Mouse (Mus musculus) myocyte (in vitro differentiated cells): ENCODE results near the gene Rab25. TPM values are rescaled to one million over a fixed set of nuclear protein-coding genes. Genes with fewer than 3 reads are reported as not detected.
"Not testable (repeated sequence)": the region's sequence is repeated elsewhere in the genome, so short reads cannot be mapped to it uniquely, and the experiment has no call there.

Experiments used
- H3K27me3 ChIP-seq: one replicate; pipeline ENCODE4 v1.6.1; 2011; ENCODE audit not compliant: control insufficient read depth, insufficient read depth, insufficient read length
- H3K36me3 ChIP-seq: one replicate; pipeline ENCODE4 v1.6.1; 2011; ENCODE audit not compliant: control insufficient read depth, insufficient read depth
- H3K4me2 ChIP-seq: one replicate; pipeline ENCODE4 v1.6.1; 2011; ENCODE audit warnings: low read depth, control low read depth
- H3K4me3 ChIP-seq: one replicate; pipeline ENCODE4 v1.5.1; 2011; ENCODE audit warnings: mild to moderate bottlenecking, control low read depth, moderate library complexity
- H3K79me2 ChIP-seq: one replicate; pipeline ENCODE4 v1.6.1; 2011; ENCODE audit not compliant: control insufficient read depth, insufficient read depth
- H3ac ChIP-seq: one replicate; pipeline ENCODE4 v1.6.1; 2011; ENCODE audit not compliant: control insufficient read depth, insufficient read length
- CEBPB ChIP-seq: IDR thresholded peaks from 2 replicates; pipeline ENCODE4 v1.6.1; 2011; ENCODE audit warnings: mild to moderate bottlenecking, moderate library complexity; ENCODE audit not compliant: poor library complexity, insufficient read depth, severe bottlenecking
- E2F4 ChIP-seq: IDR thresholded peaks from one replicate; pipeline ENCODE4 v1.6.1; 2011; ENCODE audit warnings: mild to moderate bottlenecking, control low read depth, moderate library complexity; ENCODE audit not compliant: insufficient read depth
- MAX ChIP-seq: IDR thresholded peaks from one replicate; pipeline ENCODE4 v1.6.1; 2011; ENCODE audit warnings: low read depth, mild to moderate bottlenecking, control low read depth
- MYOD1 ChIP-seq, 3 experiments: IDR thresholded peaks; one replicate each; pipeline ENCODE4 v1.6.1; 2011; ENCODE audit warnings: control low read depth in 2 of 3, low read depth in 2 of 3, mild to moderate bottlenecking in 2 of 3, moderate library complexity in 1 of 3; ENCODE audit not compliant: insufficient read length in 2 of 3, control insufficient read depth in 1 of 3
- MYOG ChIP-seq, 3 experiments: IDR thresholded peaks; one replicate each; pipeline ENCODE4 v1.6.1; 2011; ENCODE audit warnings: control low read depth in 2 of 3, low read depth in 2 of 3, mild to moderate bottlenecking in 2 of 3; ENCODE audit not compliant: insufficient read length in 2 of 3, control insufficient read depth in 1 of 3, insufficient read depth in 1 of 3
- POLR2A ChIP-seq: IDR thresholded peaks from one replicate; pipeline ENCODE4 v1.6.1; 2011; ENCODE audit warnings: low read depth, mild to moderate bottlenecking, control low read depth, moderate library complexity; ENCODE audit not compliant: insufficient read length
- POLR2AphosphoS2 ChIP-seq: IDR thresholded peaks from one replicate; pipeline ENCODE4 v1.6.1; 2011; ENCODE audit warnings: low read depth, control low read depth; ENCODE audit not compliant: insufficient read length
- REST ChIP-seq: IDR thresholded peaks from one replicate; pipeline ENCODE4 v1.6.1; 2011; ENCODE audit warnings: mild to moderate bottlenecking, control low read depth, moderate library complexity; ENCODE audit not compliant: insufficient read depth, insufficient read length
- SRF ChIP-seq: IDR thresholded peaks from one replicate; pipeline ENCODE4 v1.6.1; 2011; ENCODE audit warnings: low read depth; ENCODE audit not compliant: control insufficient read depth, insufficient read length
- TCF12 ChIP-seq: IDR thresholded peaks from one replicate; pipeline ENCODE4 v1.6.1; 2011; ENCODE audit warnings: mild to moderate bottlenecking, control low read depth; ENCODE audit not compliant: poor library complexity, insufficient read depth, severe bottlenecking
- TCF3 ChIP-seq: IDR thresholded peaks from one replicate; pipeline ENCODE4 v1.6.1; 2011; ENCODE audit warnings: low read depth, control low read depth; ENCODE audit not compliant: insufficient read length
- USF1 ChIP-seq: IDR thresholded peaks from one replicate; pipeline ENCODE4 v1.6.1; 2011; ENCODE audit warnings: low read depth, mild to moderate bottlenecking, control low read depth, moderate library complexity
- polyA plus RNA-seq: library from polyadenylated mRNA; unstranded; fragments of >200 nt; fragmentation: generic; extraction: Trizol; gene quantifications from one replicate; pipeline ENCODE4 v1.2.1, GENCODE M21; 2012; ENCODE audit warnings: missing spikeins

Rab25 gene
- polyA plus RNA-seq, 1 experiment: 0.13 TPM

DNA sequence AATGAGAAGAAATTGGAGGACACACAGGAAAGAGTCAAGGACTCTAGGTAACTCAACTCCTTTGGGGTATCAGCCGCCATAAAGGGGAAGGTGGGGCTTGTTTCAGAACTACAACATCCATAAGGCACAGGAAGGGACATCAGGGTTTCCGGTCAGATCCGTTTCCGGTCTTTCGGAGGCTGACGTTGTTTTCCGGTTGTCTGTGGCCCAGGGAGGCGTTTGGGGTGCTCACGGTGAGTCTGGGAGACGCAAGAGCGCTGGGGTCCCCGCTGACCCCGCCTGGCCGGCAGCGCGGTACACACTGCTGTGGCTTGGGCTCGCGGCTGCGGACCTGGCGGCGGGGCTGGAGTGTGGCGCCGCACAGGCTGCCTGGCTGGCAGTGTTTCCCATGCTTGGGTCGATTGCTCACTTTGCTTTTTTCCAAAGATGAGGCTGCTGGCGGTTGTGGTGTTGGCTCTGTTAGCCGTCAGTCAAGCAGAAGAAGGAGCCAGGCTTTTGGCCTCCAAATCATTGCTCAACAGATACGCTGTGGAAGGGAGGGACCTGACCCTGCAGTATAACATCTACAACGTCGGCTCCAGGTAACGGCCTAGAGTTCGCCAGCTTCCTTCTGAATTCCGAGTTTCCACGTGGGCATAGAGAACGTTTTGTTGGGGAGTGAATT, 31.5 kb upstream of the Rab25 start:
- Histone ChIP-seq H3K4me3 (peak overlapping the region; percentile 67), H3ac (peak overlapping the region; percentile 92), H3K36me3 (peaks cover 8% of the 10 kb centered on the region), H3K27me3 (peaks cover 3% of the 10 kb centered on the region), H3K4me2 (peak overlapping the region; percentile 89), H3K79me2 (peaks cover 23% of the 10 kb centered on the region)
- TF ChIP-seq TCF3 (no peak), MAX (no peak), REST (no peak), E2F4 (no peak), USF1 (no peak), TCF12 (no peak), POLR2A (peak; percentile 78), MYOD1 (IDR thresholded peaks at IDR 0.05; ENCODE audit: control insufficient read depth in 1 of 3, insufficient read length in 2 of 3, low read depth in 2 of 3) (no peak), POLR2AphosphoS2 (peak; percentile 75), MYOG (IDR thresholded peaks at IDR 0.05; ENCODE audit: control insufficient read depth in 1 of 3, insufficient read depth in 1 of 3, insufficient read length in 2 of 3, low read depth in 2 of 3) (no peak), CEBPB (no peak), SRF (no peak)

DNA sequence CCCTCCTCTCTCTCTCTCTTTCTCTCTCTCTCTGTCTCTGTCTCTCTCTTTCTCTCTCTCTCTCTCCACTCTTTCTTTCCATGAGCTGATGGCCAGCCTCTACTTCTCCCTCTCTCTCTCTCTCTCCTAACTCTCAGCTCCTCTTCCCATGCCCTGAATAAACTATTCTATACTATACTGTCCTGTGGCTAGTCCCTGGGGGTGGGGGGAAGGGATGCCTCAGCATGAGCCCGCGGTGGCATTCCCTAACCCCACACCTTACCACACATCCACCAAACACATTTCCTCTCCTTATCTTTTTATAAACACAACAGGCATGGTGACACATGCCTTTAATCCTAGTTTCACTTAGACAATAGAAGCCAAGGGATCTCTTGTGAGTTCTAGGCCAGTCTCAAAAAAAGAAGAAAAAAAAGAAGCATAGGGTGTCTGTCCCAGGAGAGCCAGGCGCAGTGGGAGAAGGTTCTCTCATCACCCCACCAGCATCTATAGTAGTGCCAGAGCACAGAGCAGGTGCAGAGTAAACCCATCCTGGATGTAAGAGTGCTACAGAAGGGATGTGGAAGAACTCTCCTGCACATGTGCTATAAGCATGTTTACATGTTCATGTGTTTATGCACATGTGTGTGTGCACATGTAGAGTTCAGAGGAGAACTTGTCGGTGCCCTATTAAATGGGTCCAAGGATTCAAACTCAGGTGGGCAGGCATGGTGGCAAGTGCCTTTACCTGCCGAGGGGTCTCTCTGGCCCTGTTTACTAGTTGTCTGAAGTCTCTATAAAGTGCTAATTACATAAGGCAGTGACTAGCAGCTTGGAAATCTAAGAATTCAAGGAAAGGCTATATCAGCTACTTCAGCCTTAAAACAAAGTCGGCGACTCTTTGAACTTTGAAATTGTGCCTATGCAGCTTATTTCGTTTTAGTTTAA, 30.7 kb upstream of the Rab25 start:
- Histone ChIP-seq H3K36me3 (peaks cover 8% of the 10 kb centered on the region), H3ac (peak overlapping the region; percentile 92), H3K27me3 (peaks cover 3% of the 10 kb centered on the region), H3K4me3 (peak overlapping the region; percentile 67), H3K4me2 (peak overlapping the region; percentile 85), H3K79me2 (peaks cover 23% of the 10 kb centered on the region)
- TF ChIP-seq POLR2AphosphoS2 (no peak), MYOD1 (IDR thresholded peaks at IDR 0.05; ENCODE audit: control insufficient read depth in 1 of 3, insufficient read length in 2 of 3, low read depth in 2 of 3) (no peak), CEBPB (no peak), MYOG (IDR thresholded peaks at IDR 0.05; ENCODE audit: control insufficient read depth in 1 of 3, insufficient read depth in 1 of 3, insufficient read length in 2 of 3, low read depth in 2 of 3) (no peak), SRF (no peak), E2F4 (no peak), POLR2A (no peak), TCF12 (no peak), TCF3 (no peak)

DNA sequence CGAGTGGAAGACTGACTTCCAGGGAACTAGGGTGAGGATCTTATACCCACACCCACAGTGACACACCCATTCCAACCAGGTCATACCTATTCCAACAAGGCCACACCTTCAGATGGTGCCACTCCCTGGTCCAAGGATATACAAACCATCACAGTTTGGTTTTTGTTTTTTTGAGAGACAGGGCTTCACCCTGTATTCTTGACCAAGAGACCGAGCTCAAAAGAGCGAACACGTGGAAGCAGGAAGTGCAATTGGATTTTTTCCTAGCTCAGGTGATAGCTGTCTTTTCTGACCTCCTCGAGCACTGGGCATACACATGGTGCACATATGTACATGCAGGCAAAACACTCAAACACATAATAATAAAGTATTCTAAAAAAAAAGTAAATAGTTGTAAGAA, 29.7 kb upstream of the Rab25 start:
- H3K4me3 ChIP-seq, H3ac ChIP-seq, H3K36me3 ChIP-seq, H3K4me2 ChIP-seq, H3K27me3 ChIP-seq: not testable (repeated sequence)
- H3K79me2 ChIP-seq: peaks cover 23% of the 10 kb centered on the region

DNA sequence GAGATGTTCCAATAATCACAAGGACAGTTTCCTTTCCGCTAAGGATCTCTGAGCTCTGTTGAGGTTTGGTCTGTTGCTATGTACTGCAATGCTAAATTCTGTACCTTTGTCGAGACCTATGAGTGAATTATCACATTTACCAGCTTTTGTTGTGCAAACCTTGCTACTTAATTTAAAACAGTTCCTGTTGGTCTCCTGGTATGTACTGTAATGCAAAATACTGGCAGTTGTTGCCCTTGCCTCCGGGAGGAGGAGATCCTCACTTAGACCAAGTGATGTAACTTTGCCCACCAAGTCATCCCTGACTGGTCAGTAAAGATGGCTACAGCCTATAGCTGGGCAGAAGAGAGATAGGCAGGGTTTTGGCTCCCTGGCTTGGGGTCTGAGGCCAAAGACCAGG, 27.4 kb upstream of the Rab25 start, which contains the start of gene Ssr2:
Gene Ssr2 (plus strand): TSS at position 337 of the 400 bp plus-strand sequence.
- peaks cover 10% of the 10 kb centered on the region for H3K79me2 ChIP-seq
- no peaks in the 10 kb centered on the region for H3K36me3 ChIP-seq
- no peak within 1 kb of the TSS for H3K4me2 ChIP-seq
- no peak for TF ChIP-seq TCF12
- TF ChIP-seq CEBPB: no peak
- no peak for TF ChIP-seq TCF3
- no peak for TF ChIP-seq MYOD1 (IDR thresholded peaks at IDR 0.05; ENCODE audit: control insufficient read depth in 1 of 3, insufficient read length in 2 of 3, low read depth in 2 of 3)
- no peak for TF ChIP-seq REST
- no peak for TF ChIP-seq MAX
- TF ChIP-seq POLR2AphosphoS2: no peak
- no peak for TF ChIP-seq USF1
- TF ChIP-seq POLR2A: no peak
- TF ChIP-seq E2F4: no peak
- no peak for TF ChIP-seq SRF
- TF ChIP-seq MYOG (IDR thresholded peaks at IDR 0.05; ENCODE audit: control insufficient read depth in 1 of 3, insufficient read depth in 1 of 3, insufficient read length in 2 of 3, low read depth in 2 of 3): no peak
- peaks cover 3% of the 10 kb centered on the region for H3K27me3 ChIP-seq
- no peak within 1 kb of the TSS for H3K4me3 ChIP-seq
- H3ac ChIP-seq: no peak within 1 kb of the TSS

DNA sequence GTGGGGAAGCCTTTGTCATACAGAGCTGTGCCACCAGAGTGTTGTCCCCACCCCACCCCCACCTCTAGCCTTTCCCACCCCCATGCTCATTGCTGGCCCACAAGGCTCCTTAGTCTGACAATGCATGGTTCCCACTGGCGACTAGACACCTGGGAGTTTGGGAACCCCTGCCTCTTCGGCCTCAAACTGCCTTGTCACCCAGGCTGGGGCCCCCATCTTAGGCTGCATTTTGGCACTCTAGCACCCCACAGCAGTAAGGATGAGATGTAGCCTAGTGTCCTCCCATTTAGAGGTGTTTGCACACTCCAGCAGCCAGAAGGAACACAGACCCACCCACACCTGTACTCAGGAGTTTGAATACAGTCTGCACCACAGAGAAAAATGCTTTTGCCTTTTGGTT, 25.7 kb upstream of the Rab25 start:
- no peaks in the 10 kb centered on the region for H3K79me2 ChIP-seq
- H3K4me3 ChIP-seq: no peak overlapping the region
- H3K27me3 ChIP-seq: peaks cover 3% of the 10 kb centered on the region
- no peak overlapping the region for H3K4me2 ChIP-seq
- TF ChIP-seq USF1: no peak
- peaks cover 9% of the 10 kb centered on the region for H3K36me3 ChIP-seq
- no peak overlapping the region for H3ac ChIP-seq
